Comparison of ENCODE assay signal across 35 mouse cellular contexts in the genomic region with DNA sequence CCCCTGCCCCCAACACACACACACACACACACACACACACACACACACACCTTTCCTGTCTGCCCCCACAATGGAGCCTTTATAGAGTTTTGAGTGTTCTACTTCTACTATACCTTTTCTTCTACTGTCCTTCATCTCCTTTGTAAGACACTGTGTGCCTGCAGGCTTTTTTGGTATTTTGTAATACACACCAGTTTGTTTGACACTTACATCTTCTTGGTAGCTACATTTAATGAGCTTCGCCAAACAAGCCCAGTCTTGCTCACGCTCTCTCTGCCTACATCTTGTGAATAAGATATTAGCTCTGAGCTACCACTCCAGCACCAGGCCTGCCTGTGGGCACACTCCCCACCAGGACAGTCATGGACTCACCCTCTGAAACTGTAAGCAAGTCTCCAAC.
"Had no signal": no experiment of that assay in that cellular context is flagged by ENCODE, and none has a peak within 500 bp of the region (broad histone marks: within the 10 kb centered on the region; RNA-seq: fewer than 3 reads in every experiment).

No protein-coding gene starts in this region.

- H3K9ac ChIP-seq: heart, embryonic 12.5 days; heart, embryonic 13.5 days; heart, embryonic 15.5 days; hindbrain, embryonic 12.5 days; hindbrain, embryonic 13.5 days; hindbrain, embryonic 14.5 days; hindbrain, embryonic 15.5 days; intestine, embryonic 15.5 days; kidney, embryonic 15.5 days had no signal

- H3K27ac ChIP-seq: heart, embryonic 10.5 days; heart, embryonic 13.5 days; heart, embryonic 15.5 days; hindbrain, embryonic 10.5 days; hindbrain, embryonic 12.5 days; hindbrain, embryonic 13.5 days; hindbrain, embryonic 14.5 days; hindbrain, embryonic 15.5 days; hindbrain, postnatal 0 days; intestine, embryonic 15.5 days; kidney, embryonic 15.5 days; kidney, postnatal 0 days; layer of hippocampus, adult 2 months had no signal

- H3K4me3 ChIP-seq: heart, embryonic 10.5 days; heart, embryonic 12.5 days; heart, embryonic 13.5 days; heart, embryonic 15.5 days; hindbrain, embryonic 10.5 days; hindbrain, embryonic 12.5 days; hindbrain, embryonic 13.5 days; hindbrain, embryonic 15.5 days; intestine, embryonic 15.5 days; kidney, embryonic 15.5 days; layer of hippocampus, adult 2 months had no signal

- H3K4me2 ChIP-seq: heart, embryonic 11.5 days; heart, embryonic 12.5 days; heart, embryonic 13.5 days; heart, embryonic 15.5 days; hindbrain, embryonic 12.5 days; hindbrain, embryonic 13.5 days; hindbrain, embryonic 14.5 days; hindbrain, embryonic 15.5 days; intestine, embryonic 15.5 days; kidney, embryonic 15.5 days had no signal

- H3K27me3 ChIP-seq: heart, embryonic 12.5 days; heart, embryonic 13.5 days; heart, embryonic 15.5 days; hindbrain, embryonic 12.5 days; hindbrain, embryonic 13.5 days; hindbrain, embryonic 15.5 days; intestine, embryonic 15.5 days; kidney, embryonic 15.5 days had no signal

- DNase-seq: heart, postnatal 10 days; heart, postnatal 14 days; heart, postnatal 36 days; heart, postnatal 4 days; kidney, adult 11 months; kidney, adult 18-20 months; kidney, adult 2 months; kidney, adult 8-10 months; kidney, adult 9 months; kidney, postnatal 10 days; kidney, postnatal 14 days; kidney, postnatal 25 days; kidney, postnatal 36 days; kidney, postnatal 4 days; layer of hippocampus, adult 9-11 months; layer of hippocampus, postnatal 36 days had no signal

- ATAC-seq: hindbrain, embryonic 16.5 days; hindbrain, postnatal 0 days; inflammation-experienced regulatory T-cells, adult 6 months; intestine, embryonic 15.5 days; intestine, embryonic 16.5 days; intestine, postnatal 0 days had no signal

- H3K4me1 ChIP-seq: hindbrain, embryonic 10.5 days; intestine, embryonic 15.5 days; kidney, embryonic 15.5 days had no signal
